10 mouse cellular contexts compared by ENCODE assay signal in genomic region chr14:24144421-24144820, GRCm38 (mm10).
DNase-seq lines count a peak whose midpoint lies in the region; ATAC-seq and TF ChIP-seq lines count a peak whose summit lies in the region.
"Had no signal": no experiment of that assay in that cellular context is flagged by ENCODE, and none has a peak within 500 bp of the region (broad histone marks: within the 10 kb centered on the region; RNA-seq: fewer than 3 reads in every experiment).

No protein-coding gene starts in this region.

- no peaks in the 10 kb centered on the region for H3K27me3 ChIP-seq in forebrain, embryonic 14.5 days (replicated peaks; ENCODE audit: control insufficient read depth, insufficient read depth, low read length)
- H3K27me3 ChIP-seq in forebrain, embryonic 10.5 days (ENCODE audit: poor library complexity, severe bottlenecking), result no peaks in the 10 kb centered on the region
- H3K27me3 ChIP-seq in CH12.LX (replicated peaks), result no peaks in the 10 kb centered on the region
- H3K27me3 ChIP-seq in embryonic facial prominence, embryonic 10.5 days (replicated peaks; ENCODE audit: low read depth, poor library complexity, severe bottlenecking), result no peaks in the 10 kb centered on the region
- H3K27me3 ChIP-seq in cerebellum, adult 2 months (ENCODE audit: control insufficient read depth, insufficient read depth, low read length), result no peaks in the 10 kb centered on the region
- H3K27me3 ChIP-seq: heart, embryonic 15.5 days had no signal

- H3K4me1 ChIP-seq in forebrain, embryonic 14.5 days (ENCODE audit: control insufficient read depth, insufficient read depth, low read length), result no peaks in the 10 kb centered on the region
- peaks cover 13% of the 10 kb centered on the region for H3K4me1 ChIP-seq in forebrain, embryonic 10.5 days
- H3K4me1 ChIP-seq in CH12.LX (ENCODE audit: control insufficient read depth in 1 of 2, insufficient read depth in 2 of 2), result peaks cover 0 to 31% of the 10 kb centered on the region in 2 experiments; a peak in 2 of 4 replicates
- H3K4me1 ChIP-seq in embryonic facial prominence, embryonic 10.5 days, result peaks cover 24% of the 10 kb centered on the region
- H3K4me1 ChIP-seq in cerebellum, adult 2 months (ENCODE audit: control insufficient read depth, insufficient read depth, low read length), result no peaks in the 10 kb centered on the region

- no peak overlapping the region for H3K9ac ChIP-seq in forebrain, embryonic 14.5 days (ENCODE audit: low read length)
- no peak overlapping the region for H3K9ac ChIP-seq in CH12.LX (ENCODE audit: insufficient read depth, low read depth)
- H3K9ac ChIP-seq: heart, embryonic 15.5 days had no signal

- TF ChIP-seq RAD21 in CH12.LX (IDR thresholded peaks at IDR 0.05; ENCODE audit: low read depth, low read length), result no peak

- TF ChIP-seq EP300 in CH12.LX (IDR thresholded peaks at IDR 0.05; ENCODE audit: low read length), result no peak

- in situ Hi-C loops in CH12.LX (cut with MboI; ENCODE audit: low pct_ligation_motif_present, low pct_unique_long_range_greater_than_20kb, low sequenced_read_pairs), result no loop called here

- DNase-seq in forebrain, embryonic 14.5 days (ENCODE audit: low spot score), result peak; percentile 27
- no peak for DNase-seq in forebrain, embryonic 10.5 days (ENCODE audit: extremely low spot score, low spot score)
- DNase-seq in CH12.LX (ENCODE audit: extremely low read depth) (peak; percentile 39), adipocyte (ENCODE audit: low spot score) (no peak)
- peak; percentile 43 for DNase-seq in embryonic facial prominence, embryonic 10.5 days (ENCODE audit: low spot score)
- DNase-seq in mesoderm, embryonic 11.5 days (ENCODE audit: low read depth, low spot score), result peak; percentile 43
- DNase-seq in cerebellum, adult 2 months, result no peak
- no peak for DNase-seq in left cerebral cortex, postnatal 25 days (ENCODE audit: low spot score in 2 of 2)

- no peak for TF ChIP-seq POLR2A in CH12.LX (IDR thresholded peaks at IDR 0.05; ENCODE audit: low read depth, low read length)
- TF ChIP-seq POLR2A in cerebellum, adult 2 months (IDR thresholded peaks at IDR 0.05; ENCODE audit: borderline replicate concordance, insufficient read depth, low read length), result no peak

- WGBS in forebrain, embryonic 14.5 days, result 57% methylated on average over 8 of the region's 8 CpGs
- WGBS in forebrain, embryonic 10.5 days, result 62% methylated on average over 8 of the region's 8 CpGs
- WGBS in embryonic facial prominence, embryonic 10.5 days, result 44% methylated on average over 8 of the region's 8 CpGs
- WGBS in cerebellum, adult 2 months, result 28% methylated on average over 8 of the region's 8 CpGs

- ATAC-seq in forebrain, embryonic 14.5 days, result no peak
- ATAC-seq: intestine, embryonic 16.5 days had no signal

- no peak overlapping the region for H3K4me3 ChIP-seq in forebrain, embryonic 14.5 days (ENCODE audit: low read depth, low read length)
- H3K4me3 ChIP-seq in forebrain, embryonic 10.5 days, result no peak overlapping the region
- peak overlapping the region in 1 of 3 experiments; percentile 1 for H3K4me3 ChIP-seq in CH12.LX (replicated peaks in 1 of 3; ENCODE audit: low read depth in 2 of 3, low read length in 2 of 3, poor library complexity in 1 of 3)
- H3K4me3 ChIP-seq in embryonic facial prominence, embryonic 10.5 days, result no peak overlapping the region
- H3K4me3 ChIP-seq in cerebellum, adult 2 months (replicated peaks; ENCODE audit: insufficient read depth, low read depth, low read length), result no peak overlapping the region
- H3K4me3 ChIP-seq: heart, embryonic 15.5 days had no signal

- peaks cover 73% of the 10 kb centered on the region for H3K36me3 ChIP-seq in forebrain, embryonic 14.5 days (ENCODE audit: control insufficient read depth, insufficient read depth, low read length)
- H3K36me3 ChIP-seq in forebrain, embryonic 10.5 days (replicated peaks), result peaks cover 92% of the 10 kb centered on the region
- no peaks in the 10 kb centered on the region for H3K36me3 ChIP-seq in CH12.LX (replicated peaks in 1 of 2; ENCODE audit: control insufficient read depth in 1 of 2, insufficient read depth in 1 of 2, low read length in 1 of 2)
- H3K36me3 ChIP-seq in embryonic facial prominence, embryonic 10.5 days (replicated peaks), result peaks cover 100% of the 10 kb centered on the region

- no peak overlapping the region for H3K27ac ChIP-seq in forebrain, embryonic 14.5 days (ENCODE audit: low read depth, low read length)
- no peak overlapping the region; the same call in 1 of the 2 replicates for H3K27ac ChIP-seq in forebrain, embryonic 10.5 days
- H3K27ac ChIP-seq in CH12.LX (ENCODE audit: insufficient read depth, low read depth), result no peak overlapping the region
- peak overlapping the region; percentile 30; the same call in 1 of the 2 replicates for H3K27ac ChIP-seq in embryonic facial prominence, embryonic 10.5 days (replicated peaks)
- no peak overlapping the region for H3K27ac ChIP-seq in cerebellum, adult 2 months (ENCODE audit: insufficient read depth, low read length)
- H3K27ac ChIP-seq: heart, embryonic 15.5 days had no signal

- no peaks in the 10 kb centered on the region for H3K79me2 ChIP-seq in CH12.LX (replicated peaks; ENCODE audit: control insufficient read depth, extremely low read depth, insufficient read depth, poor library complexity, severe bottlenecking)

- H3K4me2 ChIP-seq in forebrain, embryonic 14.5 days (ENCODE audit: low read length), result no peak overlapping the region
- H3K4me2 ChIP-seq in CH12.LX (ENCODE audit: insufficient read depth, low read depth, poor library complexity, severe bottlenecking), result no peak overlapping the region
- H3K4me2 ChIP-seq: heart, embryonic 15.5 days had no signal

- TF ChIP-seq CTCF in CH12.LX (conservative IDR thresholded peaks at IDR 0.05 in 1 of 2, IDR thresholded peaks at IDR 0.05 in 1 of 2; ENCODE audit: low read depth in 2 of 2, low read length in 2 of 2), result no peak
- TF ChIP-seq CTCF in cerebellum, adult 2 months (IDR thresholded peaks at IDR 0.05; ENCODE audit: borderline replicate concordance, insufficient read depth, low read depth, low read length), result no peak

- dilution Hi-C loops in CH12.LX (cut with MboI; ENCODE audit: extremely low pct_ligation_motif_present, extremely low pct_unique_long_range_greater_than_20kb, low sequenced_read_pairs), result no loop called here

- no peaks in the 10 kb centered on the region for H3K9me3 ChIP-seq in forebrain, embryonic 14.5 days (replicated peaks; ENCODE audit: control insufficient read depth, low read length)
- no peaks in the 10 kb centered on the region for H3K9me3 ChIP-seq in forebrain, embryonic 10.5 days
- H3K9me3 ChIP-seq in CH12.LX (replicated peaks; ENCODE audit: low read length), result peaks cover 78% of the 10 kb centered on the region
- H3K9me3 ChIP-seq in embryonic facial prominence, embryonic 10.5 days, result no peaks in the 10 kb centered on the region
- H3K9me3 ChIP-seq: heart, embryonic 15.5 days had no signal

- intact Hi-C loops in left cerebral cortex, postnatal 25 days (cut with DNase I), result loop anchor here (10.0 kb wide), 1 partner anchor 320 kb away; no protein-coding TSS in a partner anchor

TF ChIP-seq in CH12.LX, 34 proteins besides CTCF, POLR2A, EP300 and RAD21:
- TF ChIP-seq CHD2 (IDR thresholded peaks at IDR 0.05; ENCODE audit: low read length) (no peak), IRF4 (IDR thresholded peaks at IDR 0.05; ENCODE audit: low read depth, low read length) (no peak), USF2 (conservative IDR thresholded peaks at IDR 0.05; ENCODE audit: low read depth, low read length) (no peak), SMC3 (IDR thresholded peaks at IDR 0.05; ENCODE audit: low read depth, low read length) (no peak), MXI1 (IDR thresholded peaks at IDR 0.05; ENCODE audit: low read depth, low read length) (no peak), ZNF384 (IDR thresholded peaks at IDR 0.05; ENCODE audit: low read depth, low read length) (no peak), ETS1 (conservative IDR thresholded peaks at IDR 0.05; ENCODE audit: low read depth, low read length) (no peak), MAFK (IDR thresholded peaks at IDR 0.05; ENCODE audit: insufficient replicate concordance, low read length) (no peak), MYC (IDR thresholded peaks at IDR 0.05; ENCODE audit: low read depth, low read length) (no peak)
TF ChIP-seq in CH12.LX: peak in this region for 0.

Comparison
In these comparisons a context has a peak if more than half of its experiments do, and no peak if none do; other contexts are left out.
1. DNase-seq: peak in forebrain, embryonic 14.5 days (single experiment), CH12.LX (single experiment), embryonic facial prominence, embryonic 10.5 days (single experiment) and mesoderm, embryonic 11.5 days (single experiment); none in forebrain, embryonic 10.5 days (single experiment), cerebellum, adult 2 months (0 of 2), adipocyte (single experiment) and left cerebral cortex, postnatal 25 days (0 of 2).